Mouse (Mus musculus): ENCODE data around the gene Nsmce4a. TPM values are rescaled to one million over a fixed set of nuclear protein-coding genes. Genes with fewer than 3 reads are reported as not detected.

Gene Nsmce4a
- polyA plus RNA-seq (2014; fragmentation: Nextera tagmentation; extraction: Ambion mirVana) = 234 and 240 TPM in 2 replicates

DNA sequence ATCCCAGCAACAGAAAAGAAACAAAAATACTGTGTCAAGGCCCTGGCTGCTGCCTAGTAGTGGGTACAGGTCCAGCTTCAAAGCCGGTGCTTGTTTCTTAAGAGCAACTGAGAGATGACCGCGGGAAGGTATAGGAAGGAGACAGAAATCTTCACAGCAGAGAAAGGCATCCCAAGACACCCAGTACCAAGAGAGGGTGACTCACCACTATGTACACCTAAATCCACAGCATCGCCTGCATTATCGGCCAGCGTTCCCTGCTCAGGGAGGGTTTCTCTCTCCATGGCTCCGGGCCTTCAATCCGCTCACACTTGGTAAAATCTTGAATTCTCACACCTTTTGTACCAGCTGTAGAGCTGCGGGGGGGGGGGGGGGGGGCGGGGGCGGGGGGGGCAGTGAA is at the start of gene Nsmce4a:
Gene Nsmce4a (minus strand): TSS at position 298 of the 400 bp plus-strand sequence.
- Histone ChIP-seq H3K4me3 (ENCODE audit: low read depth, low read length) (no peak within 1 kb of the TSS), H3K9ac (ENCODE audit: low read length) (no peak within 1 kb of the TSS), H3K27ac (replicated peaks; ENCODE audit: low read depth, low read length) (no peak within 1 kb of the TSS), H3K4me2 (ENCODE audit: low read depth, severe bottlenecking) (no peak within 1 kb of the TSS), H3K4me1 (ENCODE audit: control insufficient read depth, insufficient read depth, low read length) (peaks cover 2% of the 10 kb centered on the region; the same call in 1 of the 2 replicates), H3K27me3 (ENCODE audit: control insufficient read depth, insufficient read depth, low read length) (0 out of 2 replicates have a peak, but pooled peaks cover 3% of the 10 kb centered on the region), H3K36me3 (ENCODE audit: control insufficient read depth, insufficient read depth, low read length) (no peaks in the 10 kb centered on the region), H3K9me3 (ENCODE audit: control insufficient read depth, low read length) (no peaks in the 10 kb centered on the region)
- DNase-seq (ENCODE audit: low spot score) (no peak), ATAC-seq (ENCODE audit: insufficient number of reproducible peaks, low FRiP score, low TSS enrichment, low read depth) (no peak)
- 86% methylated on average over 8 of the region's 11 CpGs for WGBS

DNA sequence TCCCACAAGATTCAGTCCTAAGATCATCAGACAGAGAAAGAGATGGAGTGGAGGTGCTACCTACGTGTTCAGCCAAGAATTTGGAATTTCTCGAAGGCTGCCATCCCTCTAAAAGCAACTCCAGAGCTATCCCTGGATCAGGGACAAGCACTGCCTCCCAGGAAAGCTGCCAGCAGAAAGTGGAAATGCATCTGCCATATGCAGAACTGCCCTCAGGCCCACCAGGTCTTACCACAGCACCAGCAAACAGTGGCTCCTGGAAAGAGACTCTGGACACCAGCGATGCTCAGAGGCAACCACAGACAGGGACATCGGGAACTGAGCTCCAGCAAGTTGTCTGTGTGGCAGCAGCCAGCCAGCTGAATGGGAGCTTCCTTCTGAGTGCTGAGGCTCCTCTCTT is 49.4 kb upstream of the Nsmce4a start:
- H3K27ac ChIP-seq (replicated peaks; ENCODE audit: low read depth, low read length) = no peak overlapping the region
- H3K4me1 ChIP-seq (ENCODE audit: control insufficient read depth, insufficient read depth, low read length) = no peaks in the 10 kb centered on the region
- WGBS = 89% methylated on average over 4 of the region's 4 CpGs
- no peaks in the 10 kb centered on the region for H3K9me3 ChIP-seq (ENCODE audit: control insufficient read depth, low read length)
- H3K4me3 ChIP-seq (ENCODE audit: low read depth, low read length) = no peak overlapping the region
- DNase-seq (ENCODE audit: low spot score) (no peak), ATAC-seq (ENCODE audit: insufficient number of reproducible peaks, low FRiP score, low TSS enrichment, low read depth) (no peak)
- H3K4me2 ChIP-seq (ENCODE audit: low read depth, severe bottlenecking) = no peak overlapping the region
- H3K27me3 ChIP-seq (ENCODE audit: control insufficient read depth, insufficient read depth, low read length) = no peaks in the 10 kb centered on the region
- no peaks in the 10 kb centered on the region for H3K36me3 ChIP-seq (ENCODE audit: control insufficient read depth, insufficient read depth, low read length)
- no peak overlapping the region for H3K9ac ChIP-seq (ENCODE audit: low read length)

DNA sequence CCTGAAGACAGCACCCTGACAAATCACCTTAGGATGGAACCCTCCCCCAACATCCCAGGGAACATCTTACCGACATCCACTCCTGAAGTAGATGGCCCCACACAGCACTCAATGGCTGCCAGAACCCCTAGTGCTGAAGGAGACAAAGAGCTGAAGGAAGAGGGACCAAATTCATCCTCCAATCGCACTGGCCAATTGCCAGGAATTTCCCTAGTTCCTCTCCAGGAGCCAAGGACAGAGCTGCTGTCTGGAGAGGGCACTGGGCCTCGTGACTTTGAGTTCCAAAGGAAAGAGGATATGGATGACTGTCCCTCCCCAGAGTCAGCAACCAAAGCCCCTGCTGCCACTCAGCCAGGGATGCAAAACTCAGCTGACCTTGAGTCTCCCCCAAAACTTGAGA is 49.0 kb upstream of the Nsmce4a start:
- Histone ChIP-seq H3K9ac (ENCODE audit: low read length) (no peak overlapping the region), H3K27me3 (ENCODE audit: control insufficient read depth, insufficient read depth, low read length) (no peaks in the 10 kb centered on the region), H3K9me3 (ENCODE audit: control insufficient read depth, low read length) (no peaks in the 10 kb centered on the region), H3K4me3 (ENCODE audit: low read depth, low read length) (no peak overlapping the region), H3K4me2 (ENCODE audit: low read depth, severe bottlenecking) (no peak overlapping the region), H3K27ac (replicated peaks; ENCODE audit: low read depth, low read length) (no peak overlapping the region), H3K4me1 (ENCODE audit: control insufficient read depth, insufficient read depth, low read length) (no peaks in the 10 kb centered on the region), H3K36me3 (ENCODE audit: control insufficient read depth, insufficient read depth, low read length) (no peaks in the 10 kb centered on the region)
- ATAC-seq (ENCODE audit: insufficient number of reproducible peaks, low FRiP score, low TSS enrichment, low read depth) = no peak
- no peak for DNase-seq (ENCODE audit: low spot score)
- 56% methylated on average over 3 of the region's 3 CpGs for WGBS

DNA sequence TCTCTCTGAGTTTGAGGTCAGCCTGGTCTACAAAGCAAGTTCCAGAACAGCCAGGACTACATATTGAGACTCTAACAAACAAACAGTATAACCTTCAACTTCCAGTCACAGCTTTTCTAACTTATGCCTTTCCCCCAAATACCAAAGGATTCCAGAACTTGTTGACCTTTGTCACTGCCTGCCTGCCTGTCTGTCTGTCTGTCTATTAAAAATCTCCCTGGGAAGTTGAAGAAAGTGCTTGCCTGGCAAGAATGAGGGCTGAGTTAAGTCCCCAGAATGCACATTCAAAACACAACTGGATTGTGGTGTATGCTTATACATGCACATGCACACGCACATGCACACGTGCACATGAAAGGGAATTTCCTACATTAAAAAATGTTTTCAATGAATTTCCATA is 48.1 kb upstream of the Nsmce4a start:
- 89% methylated on average over 2 of the region's 2 CpGs for WGBS
- no peak overlapping the region for H3K4me3 ChIP-seq (ENCODE audit: low read depth, low read length)

DNA sequence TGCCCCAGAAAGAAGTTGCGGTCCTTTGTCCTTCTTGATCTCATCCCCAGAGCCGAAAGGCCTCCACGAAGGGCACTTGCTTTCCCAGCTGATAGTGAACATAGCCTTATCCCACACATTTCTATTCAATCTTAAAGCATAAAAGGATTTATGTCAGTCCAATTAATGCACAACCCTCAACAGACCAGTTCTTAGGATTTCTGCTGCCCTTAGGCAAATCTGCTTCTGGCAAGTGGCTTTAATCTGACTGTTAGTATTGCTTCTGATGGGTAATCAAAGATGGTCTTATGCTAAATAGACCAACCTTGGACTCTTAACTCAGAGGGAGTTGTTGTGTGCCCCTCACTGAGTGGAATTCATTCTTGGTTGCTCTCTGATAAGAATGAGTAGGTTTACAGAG is 44.7 kb upstream of the Nsmce4a start:
- no peak for DNase-seq (ENCODE audit: low spot score)
- H3K36me3 ChIP-seq (ENCODE audit: control insufficient read depth, insufficient read depth, low read length) = no peaks in the 10 kb centered on the region
- H3K27ac ChIP-seq (replicated peaks; ENCODE audit: low read depth, low read length) = no peak overlapping the region
- no peak overlapping the region for H3K4me3 ChIP-seq (ENCODE audit: low read depth, low read length)
- H3K27me3 ChIP-seq (ENCODE audit: control insufficient read depth, insufficient read depth, low read length) = no peaks in the 10 kb centered on the region
- ATAC-seq (ENCODE audit: insufficient number of reproducible peaks, low FRiP score, low TSS enrichment, low read depth) = no peak
- H3K4me2 ChIP-seq (ENCODE audit: low read depth, severe bottlenecking) = no peak overlapping the region
- no peak overlapping the region for H3K9ac ChIP-seq (ENCODE audit: low read length)
- WGBS = 94% methylated on average over 3 of the region's 3 CpGs
- no peaks in the 10 kb centered on the region for H3K9me3 ChIP-seq (ENCODE audit: control insufficient read depth, low read length)
- no peaks in the 10 kb centered on the region for H3K4me1 ChIP-seq (ENCODE audit: control insufficient read depth, insufficient read depth, low read length)

More for the DNA sequence above, 48.1 kb upstream of the Nsmce4a start:
- H3K27me3 ChIP-seq (ENCODE audit: control insufficient read depth, insufficient read depth, low read length) = no peaks in the 10 kb centered on the region
- no peak overlapping the region for H3K27ac ChIP-seq (replicated peaks; ENCODE audit: low read depth, low read length)
- H3K4me1 ChIP-seq (ENCODE audit: control insufficient read depth, insufficient read depth, low read length) = no peaks in the 10 kb centered on the region
- H3K36me3 ChIP-seq (ENCODE audit: control insufficient read depth, insufficient read depth, low read length) = no peaks in the 10 kb centered on the region
- no peak overlapping the region for H3K4me2 ChIP-seq (ENCODE audit: low read depth, severe bottlenecking)
- no peak for ATAC-seq (ENCODE audit: insufficient number of reproducible peaks, low FRiP score, low TSS enrichment, low read depth)
- DNase-seq (ENCODE audit: low spot score) = no peak
- H3K9me3 ChIP-seq (ENCODE audit: control insufficient read depth, low read length) = no peaks in the 10 kb centered on the region
- no peak overlapping the region for H3K9ac ChIP-seq (ENCODE audit: low read length)

DNA sequence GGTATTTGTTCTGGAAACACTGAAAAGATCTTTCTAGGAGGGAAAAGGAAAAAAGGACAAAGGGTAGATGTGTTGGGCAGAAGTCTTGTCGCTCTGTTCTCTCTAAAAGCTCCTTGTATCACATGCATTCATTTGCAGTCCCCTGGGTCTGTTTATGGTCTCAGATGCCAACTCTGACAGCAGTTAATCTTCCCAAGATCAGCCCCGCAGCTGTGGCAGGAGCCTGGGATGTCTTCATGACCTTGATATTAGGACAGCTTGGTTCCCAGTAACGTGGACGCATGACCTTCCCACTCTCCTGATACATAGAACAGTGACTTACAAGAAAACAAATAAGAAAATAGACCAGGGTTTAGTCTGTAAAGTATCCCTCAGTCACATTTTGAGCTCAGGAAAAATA is 41.1 kb upstream of the Nsmce4a start:
- DNase-seq (ENCODE audit: low spot score) (no peak), ATAC-seq (ENCODE audit: insufficient number of reproducible peaks, low FRiP score, low TSS enrichment, low read depth) (no peak)
- no peaks in the 10 kb centered on the region for H3K36me3 ChIP-seq (ENCODE audit: control insufficient read depth, insufficient read depth, low read length)
- H3K4me1 ChIP-seq (ENCODE audit: control insufficient read depth, insufficient read depth, low read length) = no peaks in the 10 kb centered on the region
- H3K4me2 ChIP-seq (ENCODE audit: low read depth, severe bottlenecking) = no peak overlapping the region
- H3K27me3 ChIP-seq (ENCODE audit: control insufficient read depth, insufficient read depth, low read length) = no peaks in the 10 kb centered on the region
- no peak overlapping the region for H3K4me3 ChIP-seq (ENCODE audit: low read depth, low read length)
- WGBS = 66% methylated on average over 4 of the region's 4 CpGs
- H3K27ac ChIP-seq (replicated peaks; ENCODE audit: low read depth, low read length) = no peak overlapping the region
- no peaks in the 10 kb centered on the region for H3K9me3 ChIP-seq (ENCODE audit: control insufficient read depth, low read length)
- no peak overlapping the region for H3K9ac ChIP-seq (ENCODE audit: low read length)

DNA sequence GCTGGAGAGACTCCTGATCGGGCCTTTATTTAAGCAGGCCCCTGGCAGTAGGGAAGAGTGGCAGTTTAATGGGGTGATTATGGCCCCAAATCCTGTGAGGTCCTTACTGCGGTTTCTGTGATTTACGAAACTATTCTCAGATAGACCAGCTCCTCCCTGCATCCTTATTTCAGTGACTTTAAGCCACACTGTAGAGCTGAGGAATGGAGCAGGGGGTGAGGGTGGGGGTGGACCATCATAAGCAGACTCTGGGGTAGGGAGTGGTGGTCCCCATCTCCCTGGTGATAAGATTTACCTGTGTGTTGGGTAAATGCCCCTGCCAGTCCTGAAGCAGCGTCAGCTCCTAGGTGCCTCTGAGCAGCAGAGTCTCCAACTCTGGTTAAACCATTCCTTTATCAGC is 34.0 kb upstream of the Nsmce4a start:
- H3K4me1 ChIP-seq (ENCODE audit: control insufficient read depth, insufficient read depth, low read length) = peaks cover 2% of the 10 kb centered on the region; the same call in 1 of the 2 replicates
- no peak overlapping the region for H3K4me2 ChIP-seq (ENCODE audit: low read depth, severe bottlenecking)
- H3K9ac ChIP-seq (ENCODE audit: low read length) = no peak overlapping the region
- DNase-seq (ENCODE audit: low spot score) (peak; percentile 43), ATAC-seq (ENCODE audit: insufficient number of reproducible peaks, low FRiP score, low TSS enrichment, low read depth) (no peak)
- H3K9me3 ChIP-seq (ENCODE audit: control insufficient read depth, low read length) = no peaks in the 10 kb centered on the region
- H3K27me3 ChIP-seq (ENCODE audit: control insufficient read depth, insufficient read depth, low read length) = no peaks in the 10 kb centered on the region
- 37% methylated on average over 4 of the region's 4 CpGs for WGBS
- no peaks in the 10 kb centered on the region for H3K36me3 ChIP-seq (ENCODE audit: control insufficient read depth, insufficient read depth, low read length)
- no peak overlapping the region for H3K4me3 ChIP-seq (ENCODE audit: low read depth, low read length)
- H3K27ac ChIP-seq (replicated peaks; ENCODE audit: low read depth, low read length) = no peak overlapping the region

DNA sequence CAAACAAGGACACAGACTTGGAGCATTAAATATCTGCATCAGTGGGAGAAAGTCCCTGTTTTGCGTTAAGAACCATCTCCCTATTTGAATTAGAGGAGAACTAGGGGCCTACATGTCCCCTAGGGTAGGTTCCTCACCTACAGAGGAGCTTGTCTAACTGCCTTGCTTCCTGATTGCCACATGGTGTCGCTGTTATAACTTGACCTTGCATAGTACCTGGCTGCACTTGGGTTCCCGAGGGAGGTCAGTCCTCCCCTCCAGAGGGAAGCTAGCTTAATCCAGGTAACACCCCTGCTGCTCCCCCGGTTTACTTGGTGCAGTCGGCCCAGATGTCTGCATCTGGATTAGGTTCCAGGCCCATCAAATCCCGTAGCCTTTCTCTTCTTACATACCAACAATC is 32.2 kb upstream of the Nsmce4a start:
- Histone ChIP-seq H3K36me3 (ENCODE audit: control insufficient read depth, insufficient read depth, low read length) (no peaks in the 10 kb centered on the region), H3K4me2 (ENCODE audit: low read depth, severe bottlenecking) (no peak overlapping the region), H3K27me3 (ENCODE audit: control insufficient read depth, insufficient read depth, low read length) (no peaks in the 10 kb centered on the region), H3K9me3 (ENCODE audit: control insufficient read depth, low read length) (no peaks in the 10 kb centered on the region), H3K4me1 (ENCODE audit: control insufficient read depth, insufficient read depth, low read length) (peaks cover 2% of the 10 kb centered on the region; the same call in 1 of the 2 replicates), H3K9ac (ENCODE audit: low read length) (no peak overlapping the region), H3K27ac (replicated peaks; ENCODE audit: low read depth, low read length) (no peak overlapping the region), H3K4me3 (ENCODE audit: low read depth, low read length) (no peak overlapping the region)
- WGBS = 16% methylated on average over 6 of the region's 6 CpGs
- DNase-seq (ENCODE audit: low spot score) = no peak
- no peak for ATAC-seq (ENCODE audit: insufficient number of reproducible peaks, low FRiP score, low TSS enrichment, low read depth)

DNA sequence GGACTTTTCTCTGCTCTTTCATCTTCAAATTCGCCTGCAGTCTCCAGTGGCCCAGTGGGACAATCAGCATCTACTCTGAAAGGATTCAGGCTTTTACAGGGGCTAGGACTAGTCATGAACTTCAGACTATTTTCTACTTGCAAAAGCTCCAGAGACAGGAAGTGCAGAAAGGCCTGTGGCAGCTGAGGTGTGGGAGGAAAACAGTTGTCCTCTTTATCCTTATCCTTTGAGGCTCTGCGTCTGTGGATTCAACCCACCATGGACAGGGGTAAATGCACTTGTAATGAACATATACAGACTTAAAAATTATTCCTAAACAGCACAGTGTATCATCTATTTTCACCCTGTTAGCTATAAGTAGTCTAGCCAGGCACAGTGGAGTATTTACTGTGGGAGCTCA is 31.5 kb upstream of the Nsmce4a start:
- Histone ChIP-seq H3K27ac (replicated peaks; ENCODE audit: low read depth, low read length) (no peak overlapping the region), H3K36me3 (ENCODE audit: control insufficient read depth, insufficient read depth, low read length) (no peaks in the 10 kb centered on the region), H3K9me3 (ENCODE audit: control insufficient read depth, low read length) (no peaks in the 10 kb centered on the region), H3K4me3 (ENCODE audit: low read depth, low read length) (no peak overlapping the region), H3K9ac (ENCODE audit: low read length) (no peak overlapping the region), H3K4me1 (ENCODE audit: control insufficient read depth, insufficient read depth, low read length) (peaks cover 2% of the 10 kb centered on the region; the same call in 1 of the 2 replicates), H3K4me2 (ENCODE audit: low read depth, severe bottlenecking) (no peak overlapping the region), H3K27me3 (ENCODE audit: control insufficient read depth, insufficient read depth, low read length) (no peaks in the 10 kb centered on the region)
- WGBS = 69% methylated on average over 2 of the region's 2 CpGs
- DNase-seq (ENCODE audit: low spot score) (no peak), ATAC-seq (ENCODE audit: insufficient number of reproducible peaks, low FRiP score, low TSS enrichment, low read depth) (no peak)
